Mouse (Mus musculus): ENCODE results near the gene Ugt1a7c.
"Not testable (repeated sequence)": the region's sequence is repeated elsewhere in the genome, so short reads cannot be mapped to it uniquely, and the experiment has no call there.

The Ugt1a7c gene

DNA sequence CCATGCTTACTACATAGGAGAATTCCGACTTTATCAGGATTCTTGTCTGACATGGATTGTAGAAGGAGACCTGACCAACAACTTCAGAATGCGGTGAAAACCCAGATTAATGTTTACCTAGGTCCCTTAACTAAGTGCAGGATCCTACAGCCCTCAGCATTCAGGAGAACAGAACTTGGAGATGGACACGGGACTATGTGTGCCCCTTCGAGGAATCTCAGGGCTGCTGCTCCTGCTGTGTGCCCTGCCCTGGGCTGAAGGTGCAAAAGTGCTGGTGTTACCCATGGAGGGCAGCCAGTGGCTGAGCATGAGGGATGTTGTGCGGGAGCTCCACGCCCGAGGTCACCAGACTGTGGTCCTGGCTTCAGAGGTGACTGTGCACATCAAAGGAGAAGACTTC, 105.6 kb downstream of the Ugt1a7c start, which contains the start of gene Ugt1a2:
Gene Ugt1a2 (plus strand): TSS at position 146 of the 400 bp plus-strand sequence.
- no peak for DNase-seq

DNA sequence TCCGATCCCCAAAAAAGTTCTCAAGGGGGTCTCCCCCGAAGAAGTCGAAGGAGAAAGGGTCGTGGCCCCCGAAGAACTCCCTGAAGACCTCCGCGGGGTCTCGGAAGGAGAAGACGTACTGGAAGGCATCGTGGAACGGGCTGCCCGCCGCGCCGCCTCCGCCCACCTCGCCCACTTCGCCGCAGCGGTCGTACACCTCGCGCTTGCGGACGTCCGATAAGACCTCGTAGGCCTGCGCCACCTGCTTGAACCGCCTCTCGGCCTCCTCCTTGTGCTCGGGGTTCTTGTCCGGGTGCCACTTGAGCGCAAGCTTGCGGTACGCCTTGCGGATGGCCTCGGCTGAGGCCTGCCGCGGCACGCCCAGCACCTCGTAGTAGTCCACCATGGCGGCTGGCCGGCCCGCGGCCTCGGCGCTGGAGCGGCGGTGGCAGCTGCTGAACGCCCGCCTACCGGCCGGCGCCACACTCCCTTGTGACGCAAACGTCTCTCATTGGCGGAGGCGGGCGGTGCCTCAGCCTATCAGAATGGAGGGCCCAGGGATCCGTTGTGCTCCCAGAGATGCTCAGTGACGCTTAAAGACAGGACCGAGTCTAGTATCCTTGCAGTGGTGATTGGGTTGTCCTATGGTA, 110.5 kb downstream of the Ugt1a7c start, which contains the start of gene Dnajb3:
Gene Dnajb3 (minus strand): TSS at position 489 of the 629 bp plus-strand sequence.
- peak; percentile 86 for DNase-seq

DNA sequence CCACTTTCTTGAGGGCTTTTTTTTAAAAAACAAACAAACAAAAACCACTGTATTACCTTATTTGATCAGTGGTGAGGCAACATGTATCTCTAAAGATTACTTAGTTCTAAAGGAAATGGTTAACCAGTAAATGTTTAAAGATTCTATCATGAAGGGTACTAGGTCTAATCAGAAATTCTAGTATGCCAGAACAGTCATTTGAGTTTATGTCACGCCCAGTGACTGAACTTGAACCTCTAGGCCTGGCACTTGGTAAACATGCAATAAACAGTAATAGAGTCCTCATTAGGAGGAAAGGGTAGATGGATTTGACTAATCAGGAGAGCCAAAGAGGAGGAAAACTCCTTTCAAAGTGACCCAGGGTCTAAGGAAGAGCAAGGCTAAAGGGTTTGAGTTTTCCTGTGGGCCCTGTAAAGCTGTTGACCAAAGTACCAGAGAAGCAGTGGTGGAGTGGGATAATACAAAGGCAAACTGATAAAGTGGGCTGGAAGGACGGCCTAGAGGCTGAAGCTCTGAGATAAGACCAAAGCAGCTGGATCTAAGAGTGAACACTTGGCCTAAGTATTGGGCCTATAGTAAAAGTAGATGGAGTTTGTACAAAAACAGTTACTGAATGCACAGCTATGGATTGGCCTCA, 112.1 kb downstream of the Ugt1a7c start:
- DNase-seq: no peak

DNA sequence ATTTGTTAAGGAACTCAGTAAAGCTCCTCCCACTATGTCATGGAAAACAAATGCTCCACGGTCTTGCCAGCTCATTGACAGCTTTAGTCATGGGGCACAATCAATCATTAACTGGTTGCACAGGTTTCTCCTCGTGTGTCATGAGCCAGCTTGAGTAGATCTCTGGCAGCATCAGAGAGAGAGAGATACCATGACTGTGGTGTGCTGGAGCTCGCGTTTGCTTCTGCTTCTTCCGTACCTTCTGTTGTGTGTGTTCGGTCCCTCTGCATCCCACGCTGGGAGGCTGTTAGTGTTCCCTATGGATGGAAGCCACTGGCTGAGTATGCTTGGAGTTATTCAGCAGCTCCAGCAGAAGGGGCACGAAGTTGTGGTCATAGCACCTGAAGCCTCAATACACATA, 117.0 kb downstream of the Ugt1a7c start, which contains the start of gene Ugt1a1:
Gene Ugt1a1 (plus strand): TSS at position 148 of the 400 bp plus-strand sequence.
- no peak for DNase-seq

DNA sequence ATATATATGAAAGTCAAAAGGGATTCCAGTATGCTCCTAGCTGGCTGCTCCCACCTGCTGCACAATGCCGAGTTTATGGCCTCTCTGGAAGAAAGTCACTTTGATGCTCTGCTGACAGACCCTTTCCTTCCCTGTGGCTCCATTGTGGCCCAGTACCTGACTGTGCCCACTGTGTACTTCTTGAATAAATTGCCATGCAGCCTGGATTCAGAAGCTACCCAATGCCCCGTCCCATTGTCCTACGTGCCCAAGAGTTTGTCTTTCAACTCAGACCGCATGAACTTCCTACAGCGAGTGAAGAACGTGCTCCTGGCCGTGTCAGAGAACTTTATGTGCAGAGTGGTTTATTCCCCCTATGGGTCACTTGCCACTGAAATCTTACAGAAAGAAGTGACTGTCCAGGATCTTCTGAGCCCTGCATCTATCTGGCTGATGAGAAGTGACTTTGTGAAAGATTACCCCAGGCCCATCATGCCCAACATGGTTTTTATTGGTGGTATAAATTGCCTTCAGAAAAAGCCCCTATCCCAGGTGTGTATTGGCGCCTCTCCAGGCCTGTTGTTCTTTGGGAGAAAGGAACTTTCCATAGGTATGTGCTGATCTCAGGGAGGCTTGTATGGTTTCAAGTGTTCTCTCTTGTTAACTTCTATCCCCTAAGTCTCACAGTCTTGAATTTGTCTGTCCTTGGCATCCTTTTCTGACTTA, 117.6 kb downstream of the Ugt1a7c start:
- no peak for DNase-seq

DNA sequence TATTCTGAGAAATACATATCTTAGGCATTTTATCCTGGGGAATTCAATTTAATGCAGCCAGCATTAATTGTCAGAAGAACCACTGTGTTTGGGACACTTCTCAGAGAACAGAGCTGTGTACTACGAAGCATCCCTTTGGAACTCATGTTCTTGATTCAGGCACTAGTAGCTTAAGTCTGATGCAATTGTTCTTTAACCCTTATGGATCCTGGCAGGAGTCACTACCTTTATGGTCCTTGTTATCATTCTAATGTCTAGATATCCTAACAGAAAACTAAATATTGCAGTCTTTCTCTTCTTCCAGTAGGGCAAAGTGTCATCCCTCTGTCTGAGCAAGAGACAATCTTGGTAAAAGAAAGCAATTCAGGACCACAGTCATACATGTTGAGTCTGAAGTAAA, 118.2 kb downstream of the Ugt1a7c start:
- no peak for DNase-seq

DNA sequence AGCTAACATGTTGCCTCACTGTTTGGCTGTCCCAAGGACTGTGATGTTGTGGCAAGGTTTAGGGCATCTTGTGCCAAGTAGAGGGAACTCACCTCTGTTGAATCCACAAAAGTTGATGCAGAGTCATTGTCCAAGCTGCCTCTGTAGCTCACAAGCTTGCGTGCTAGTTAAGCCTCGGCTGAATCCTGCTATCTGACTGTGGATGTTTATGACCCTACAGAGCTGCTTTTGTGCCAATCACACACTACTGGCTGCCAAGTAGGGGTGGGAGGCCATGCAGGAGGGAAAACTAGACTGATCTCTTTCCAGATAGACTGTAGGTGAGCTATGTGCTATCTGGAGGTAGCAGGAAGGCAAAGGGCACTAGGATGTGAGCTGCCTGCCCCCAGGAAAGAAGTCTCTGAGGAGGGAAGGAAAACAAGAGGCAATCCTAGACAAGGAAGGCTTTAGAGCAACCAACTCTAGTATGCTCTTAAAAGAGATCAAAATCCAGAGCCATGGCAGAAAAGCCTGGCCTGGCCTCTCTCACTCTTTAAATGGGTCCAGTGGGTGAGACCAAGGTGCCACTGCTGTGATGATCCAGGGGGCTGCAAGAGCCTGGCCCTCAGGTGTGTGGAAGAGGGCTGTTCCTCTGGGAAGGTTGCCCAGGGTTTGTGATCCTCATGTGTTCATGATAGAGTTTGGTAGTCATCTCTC, 119.1 kb downstream of the Ugt1a7c start:
- no peak for DNase-seq

DNA sequence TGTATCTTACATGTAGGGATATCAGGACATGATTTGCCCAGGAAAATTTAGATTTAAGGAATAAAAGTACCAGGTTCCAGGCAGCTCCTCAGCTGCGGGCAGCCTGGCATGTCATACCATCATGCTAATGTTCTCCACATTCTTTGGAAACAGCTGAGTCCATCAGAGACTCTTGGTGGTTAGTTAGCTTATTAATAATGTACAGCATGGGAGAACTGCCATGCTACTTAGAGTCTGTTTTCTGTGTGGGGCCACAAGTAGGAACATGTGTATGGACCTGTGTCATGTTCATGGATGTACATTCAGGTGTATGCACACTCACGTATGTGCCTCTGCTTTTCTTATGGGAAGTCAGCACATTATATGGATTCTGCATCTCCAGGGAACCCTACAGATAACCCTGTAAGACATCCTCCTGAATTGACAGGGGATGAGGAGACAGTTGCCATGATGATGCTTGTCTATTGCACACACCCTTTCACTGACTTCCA, 119.6 kb downstream of the Ugt1a7c start:
- DNase-seq: no peak

DNA sequence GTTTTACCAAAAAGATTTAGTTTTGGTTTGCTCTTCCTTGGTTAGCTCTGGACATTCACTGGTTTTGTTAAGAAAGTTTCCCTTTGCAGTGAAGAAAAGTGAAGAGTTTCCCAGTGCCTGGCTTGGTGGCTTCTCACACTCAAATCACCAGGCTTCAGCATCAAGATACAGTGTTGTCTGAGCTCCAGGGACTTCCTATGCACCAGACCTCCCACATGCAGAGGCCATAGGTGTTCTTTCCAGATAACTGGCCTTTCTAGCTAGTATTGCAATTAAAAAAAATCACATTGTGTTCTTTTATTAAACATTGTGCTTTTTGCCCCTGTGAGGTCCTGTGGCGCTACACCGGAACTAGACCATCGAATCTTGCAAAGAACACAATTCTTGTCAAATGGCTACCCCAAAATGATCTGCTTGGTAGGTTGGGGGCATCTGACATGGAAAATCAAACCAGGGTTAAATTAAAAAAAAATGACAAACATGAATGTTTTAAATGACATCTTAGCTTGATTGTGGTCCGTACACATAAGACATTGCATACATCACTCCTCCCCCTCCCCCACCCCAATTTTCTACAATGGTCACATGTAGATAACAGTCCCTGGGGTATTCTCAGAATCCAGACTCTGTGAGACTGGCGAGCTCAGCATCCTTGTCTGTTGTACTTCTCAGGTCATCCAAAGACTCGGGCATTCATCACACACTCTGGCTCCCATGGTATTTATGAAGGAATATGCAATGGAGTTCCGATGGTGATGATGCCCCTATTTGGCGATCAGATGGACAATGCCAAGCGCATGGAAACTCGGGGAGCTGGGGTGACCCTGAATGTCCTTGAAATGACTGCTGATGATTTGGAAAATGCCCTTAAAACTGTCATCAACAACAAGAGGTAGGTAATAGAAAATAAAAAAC, 120.9 kb downstream of the Ugt1a7c start:
- DNase-seq: no peak

DNA sequence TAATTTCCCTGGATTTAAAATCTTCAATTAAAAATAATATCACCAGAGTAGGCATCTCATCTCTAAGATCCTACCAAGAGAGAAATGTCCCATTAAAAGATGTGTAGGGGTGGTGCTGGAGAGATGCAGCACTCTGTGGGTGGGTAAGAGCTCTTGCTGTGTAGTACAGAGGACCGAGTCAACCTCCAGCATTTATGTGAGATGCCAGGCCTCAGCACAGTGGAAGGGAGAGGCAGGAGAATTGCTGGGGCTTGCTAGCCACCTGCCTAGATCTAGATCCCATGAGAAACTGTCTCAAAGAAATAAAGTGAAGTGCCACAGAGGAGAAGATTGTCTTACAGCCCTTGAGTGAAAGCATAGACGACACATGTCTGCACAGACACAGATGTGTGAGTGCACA, 121.7 kb downstream of the Ugt1a7c start:
- no peak for DNase-seq

DNA sequence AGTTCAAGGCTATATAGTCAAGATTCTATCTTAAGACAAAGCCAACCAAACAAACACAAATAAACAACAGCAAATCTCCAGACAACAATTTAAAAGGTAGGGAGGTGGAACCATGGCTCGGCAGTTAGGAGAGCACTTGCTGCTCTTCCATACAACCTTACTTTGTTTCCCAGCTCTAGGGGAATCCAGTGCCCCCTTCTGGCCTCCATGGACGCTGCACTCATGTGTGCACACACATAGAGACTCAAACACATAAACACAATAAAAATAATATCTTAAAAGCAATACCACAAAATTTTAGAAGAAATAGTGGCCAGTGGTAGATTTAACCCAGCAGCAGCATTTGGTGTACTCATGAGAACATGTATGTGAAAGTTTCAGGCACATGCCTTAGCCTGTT, 122.3 kb downstream of the Ugt1a7c start:
- DNase-seq: no peak

DNA sequence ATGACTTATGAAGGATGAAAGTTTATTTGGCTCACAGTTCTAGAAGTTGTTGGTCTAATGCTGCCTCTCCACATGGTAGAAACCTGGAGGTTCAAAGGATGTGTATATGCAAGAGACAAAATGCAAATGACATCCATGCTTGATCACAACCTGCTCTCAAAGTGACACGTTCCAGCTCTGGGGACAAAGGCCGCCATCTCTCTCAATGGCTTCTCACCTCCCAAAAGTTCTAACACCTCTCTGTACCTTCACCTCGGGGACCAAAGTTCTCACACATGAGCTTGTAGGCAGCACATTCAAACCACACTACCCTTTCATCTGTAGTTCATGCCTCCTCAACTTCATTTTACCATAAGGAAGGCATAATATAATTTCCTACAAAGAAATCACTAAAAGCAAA, 122.7 kb downstream of the Ugt1a7c start:
- DNase-seq: no peak

DNA sequence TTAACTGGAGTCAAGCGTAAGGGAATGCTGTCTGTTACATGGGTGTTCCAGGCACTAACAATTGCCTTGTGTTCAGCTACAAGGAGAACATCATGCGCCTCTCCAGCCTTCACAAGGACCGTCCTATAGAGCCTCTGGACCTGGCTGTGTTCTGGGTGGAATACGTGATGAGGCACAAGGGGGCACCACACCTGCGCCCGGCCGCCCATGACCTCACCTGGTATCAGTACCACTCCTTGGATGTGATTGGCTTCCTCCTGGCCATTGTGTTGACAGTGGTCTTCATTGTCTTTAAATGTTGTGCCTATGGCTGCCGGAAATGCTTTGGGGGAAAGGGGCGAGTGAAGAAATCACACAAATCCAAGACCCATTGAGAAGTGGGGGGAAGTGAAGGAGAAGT, 123.2 kb downstream of the Ugt1a7c start:
- DNase-seq: no peak

DNA sequence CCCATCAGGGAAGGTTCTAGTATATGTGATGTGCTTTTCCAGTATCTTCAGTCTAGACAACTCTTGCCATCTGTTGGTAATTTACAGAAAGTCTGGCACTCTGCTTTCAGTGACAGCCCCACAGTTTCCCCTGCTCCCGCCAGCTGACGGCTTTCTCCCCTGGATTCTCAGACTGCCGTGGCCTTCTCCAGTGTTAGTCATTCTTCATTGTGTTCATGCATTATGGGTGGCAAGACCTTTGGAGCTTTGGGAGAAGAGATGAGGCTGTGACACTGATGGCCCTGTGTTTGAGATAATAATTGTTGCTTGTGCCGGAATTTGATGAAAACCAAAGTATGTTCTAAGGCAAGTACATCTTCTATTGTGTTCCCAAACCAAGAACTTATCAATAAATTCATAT, 123.7 kb downstream of the Ugt1a7c start:
- no peak for DNase-seq

DNA sequence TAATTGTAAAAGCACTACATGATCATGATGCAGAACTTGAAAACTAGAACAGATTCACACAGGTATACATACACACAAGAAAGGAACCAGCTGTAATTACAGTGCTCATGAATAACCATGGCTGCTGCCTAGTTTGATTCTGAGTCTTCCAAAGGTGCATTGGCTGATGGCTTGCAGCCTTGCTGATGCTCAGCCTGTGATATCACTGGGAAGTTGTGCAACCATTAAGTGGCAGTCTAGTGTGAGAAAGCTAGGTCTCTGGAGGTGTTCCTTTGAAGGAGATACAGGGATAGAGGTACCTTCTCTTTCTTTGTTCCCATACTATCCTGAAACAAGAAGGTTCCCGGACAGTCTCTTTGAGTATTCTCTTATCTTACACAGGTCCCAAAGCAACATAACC, 124.2 kb downstream of the Ugt1a7c start:
- no peak for DNase-seq

DNA sequence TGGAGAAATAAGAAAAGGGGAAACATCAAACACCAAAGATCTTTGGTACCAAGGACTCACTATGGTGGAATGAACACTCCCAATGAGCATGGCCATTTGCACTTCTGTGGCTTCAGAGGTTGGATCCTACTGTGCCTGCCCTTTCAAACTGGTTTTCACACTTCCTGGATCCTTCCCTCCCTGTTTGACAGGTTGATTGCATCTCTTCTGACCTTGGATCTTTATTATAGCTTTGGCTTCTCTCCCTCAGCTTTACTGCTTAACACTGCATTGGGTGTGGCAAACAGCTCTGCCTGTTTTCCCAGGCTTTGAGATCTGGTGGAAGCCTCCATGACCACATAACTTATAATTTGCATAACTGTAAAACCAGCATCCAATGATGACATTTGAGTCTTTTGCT, 125.5 kb downstream of the Ugt1a7c start:
- DNase-seq: no peak

DNA sequence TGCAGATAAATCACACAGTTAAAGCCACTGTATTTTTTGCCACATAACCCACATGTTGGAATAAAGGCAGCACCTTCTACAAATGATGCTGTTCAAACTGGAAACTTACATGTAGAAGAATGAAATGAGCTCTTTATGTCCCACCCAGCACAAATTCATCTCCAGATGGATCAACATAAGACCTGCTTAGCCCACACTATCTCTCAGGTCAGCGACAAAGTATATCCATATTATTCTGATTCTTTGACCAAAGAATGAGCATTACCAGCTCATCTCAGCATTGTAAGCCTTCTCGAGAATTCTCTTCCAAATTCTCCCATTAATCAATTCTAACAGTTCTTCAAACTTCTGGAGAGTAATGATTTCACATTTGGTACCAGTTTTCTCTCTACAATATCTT, 127.4 kb downstream of the Ugt1a7c start:
- DNase-seq: no peak

DNA sequence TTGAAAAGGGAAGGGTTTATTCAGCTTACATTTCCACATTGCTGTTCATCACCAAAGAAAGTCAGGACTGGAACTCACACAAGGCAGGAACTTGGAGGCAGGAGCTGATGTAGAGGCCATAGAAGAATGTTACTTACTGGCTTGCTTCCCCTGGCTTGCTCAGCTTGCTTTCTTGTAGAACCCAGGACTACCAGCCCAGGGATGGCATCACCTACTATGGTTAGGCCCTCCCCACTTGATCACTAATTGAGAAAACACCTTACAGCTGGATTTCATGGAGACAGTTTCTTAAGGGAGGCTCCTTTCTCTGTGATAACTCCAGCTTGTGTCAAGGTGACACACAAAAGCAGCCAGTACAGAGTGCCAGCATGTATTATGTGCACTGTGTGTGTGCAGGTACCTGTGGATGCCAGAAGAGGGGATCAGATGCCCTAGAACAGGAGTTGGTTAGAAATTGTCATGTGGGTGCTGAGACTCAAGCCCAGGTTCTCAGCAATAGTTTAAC, 128.2 kb downstream of the Ugt1a7c start:
- not testable (repeated sequence) for DNase-seq

DNA sequence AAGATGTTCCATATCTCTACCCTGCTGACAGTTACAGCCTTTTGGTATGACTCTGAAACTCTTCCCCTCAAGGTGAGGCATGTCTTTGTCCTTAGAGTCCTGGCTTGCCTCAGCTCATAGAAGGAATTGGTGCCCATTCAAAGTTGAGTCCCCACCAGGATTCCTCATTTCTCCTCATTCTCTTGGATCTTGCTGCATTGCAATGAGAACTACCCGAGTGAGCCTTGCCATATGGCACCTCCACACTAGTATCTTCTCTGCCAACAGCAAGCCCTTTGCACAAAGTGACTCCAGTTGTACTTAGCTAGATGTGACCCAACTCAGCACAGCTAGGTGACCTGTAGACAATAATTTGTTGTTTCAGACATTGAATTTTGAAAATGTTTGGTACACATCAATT, 128.7 kb downstream of the Ugt1a7c start:
- DNase-seq: no peak

DNA sequence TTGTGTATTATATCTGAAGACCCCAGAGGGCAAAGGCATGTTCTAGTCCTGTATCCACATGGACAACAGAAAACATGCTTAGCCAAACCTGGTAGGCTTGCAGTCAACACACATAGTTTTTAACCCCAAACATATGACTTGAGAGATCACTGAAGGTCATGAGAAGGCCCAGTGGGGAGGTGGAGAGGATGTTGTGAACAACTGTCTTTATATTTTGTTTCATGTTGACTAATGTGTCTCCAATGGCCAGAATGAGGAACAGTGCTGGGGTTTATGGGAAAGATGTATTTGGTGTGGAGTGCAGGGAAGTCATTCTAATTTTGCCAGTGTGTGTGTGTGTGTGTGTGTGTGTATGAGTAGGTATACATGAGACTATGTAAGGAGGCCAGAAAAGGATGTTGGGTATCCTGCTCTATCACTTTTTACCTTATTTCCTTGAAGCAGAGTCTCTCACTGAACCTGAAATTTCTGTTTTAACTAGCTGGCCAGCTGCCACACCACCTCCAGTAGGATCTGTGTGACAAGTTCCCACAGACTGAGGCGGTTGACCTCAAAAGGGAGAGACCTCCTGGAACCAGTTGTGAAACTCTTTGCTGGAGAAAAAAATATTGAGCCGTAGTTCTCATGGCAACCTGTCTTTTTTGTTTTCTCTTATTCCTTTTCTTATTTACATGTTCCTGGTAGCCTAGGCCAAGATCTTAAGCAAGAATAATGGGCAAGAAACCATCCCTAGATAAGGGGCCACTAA, 129.3 kb downstream of the Ugt1a7c start:
- no peak for DNase-seq

DNA sequence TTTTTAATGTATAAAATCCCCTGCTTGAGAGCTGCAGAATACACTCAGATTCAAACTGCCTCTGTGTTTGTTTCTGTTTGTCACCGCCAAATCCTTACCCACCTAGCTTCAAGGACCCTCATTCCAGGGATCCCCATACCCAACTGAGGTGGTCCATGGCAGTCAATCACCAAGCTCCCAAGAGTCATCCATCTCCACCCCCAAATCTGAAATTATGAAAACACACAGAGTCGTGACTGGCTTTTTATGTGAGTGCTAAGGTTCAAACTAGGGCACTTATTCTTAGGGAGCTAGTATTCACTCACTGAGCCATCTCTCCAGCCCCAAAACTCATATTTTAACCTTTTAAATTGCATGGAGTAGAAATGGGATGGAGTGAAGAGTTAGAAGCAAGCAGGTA, 130.4 kb downstream of the Ugt1a7c start:
- not testable (repeated sequence) for DNase-seq

All from thymus, postnatal 25 days (tissue).